Mouse (Mus musculus) forebrain, embryonic 15.5 days (tissue): Measurements from ENCODE around the gene Hoxa6. TPM values are rescaled to one million over a fixed set of nuclear protein-coding genes. Genes with fewer than 3 reads are reported as not detected.
A peak's percentile ranks its signal among the peaks of the same experiment; 100 is the strongest.

ENCODE experiments used
- ATAC-seq: fragments of 200-750 bp; cut with Nextera tagmentation; replicated peaks from 2 replicates; pipeline ENCODE4 v1.8.0; 2017; ENCODE audit warnings: mild to moderate bottlenecking, moderate TSS enrichment, moderate library complexity
- H3K27ac ChIP-seq: fragments of 300-500 bp; sonication (generic); replicated peaks from 2 replicates; pipeline ENCODE4 v1.5.1; 2015; ENCODE audit warnings: mild to moderate bottlenecking, inconsistent platforms
- H3K27me3 ChIP-seq: fragments of 300-500 bp; sonication (generic); 2 replicates; pipeline ENCODE4 v1.6.1; 2015; ENCODE audit warnings: inconsistent platforms
- H3K36me3 ChIP-seq: fragments of 300-500 bp; sonication (generic); 2 replicates; pipeline ENCODE4 v1.6.1; 2015; ENCODE audit warnings: mild to moderate bottlenecking, inconsistent platforms
- H3K4me1 ChIP-seq: fragments of 300-500 bp; sonication (generic); 2 replicates; pipeline ENCODE4 v1.6.1; 2015; ENCODE audit warnings: inconsistent platforms
- H3K4me2 ChIP-seq: fragments of 300-500 bp; sonication (generic); replicated peaks from 2 replicates; pipeline ENCODE4 v1.6.1; 2015; ENCODE audit warnings: mild to moderate bottlenecking, inconsistent platforms
- H3K4me3 ChIP-seq: fragments of 300-500 bp; sonication (generic); 2 replicates; pipeline ENCODE4 v1.5.1; 2015; ENCODE audit warnings: mild to moderate bottlenecking, inconsistent platforms
- H3K9ac ChIP-seq: fragments of 300-500 bp; sonication (generic); replicated peaks from 2 replicates; pipeline ENCODE4 v1.6.1; 2015; ENCODE audit warnings: mild to moderate bottlenecking, inconsistent platforms
- H3K9me3 ChIP-seq: fragments of 300-500 bp; sonication (generic); 2 replicates; pipeline ENCODE4 v1.6.1; 2016; ENCODE audit warnings: inconsistent platforms
- WGBS: fragments of 180-500 bp; shearing (Covaris S2); methylation state at CpG from one replicate; pipeline ENCODE4 v1.1.7; 2015; ENCODE audit warnings: mixed read lengths; 5-methylcytosine and 5-hydroxymethylcytosine counted together
- polyA plus RNA-seq: library from polyadenylated mRNA; unstranded; fragments of >200 nt; fragmentation: Nextera tagmentation; extraction: Ambion mirVana; gene quantifications from 2 replicates; pipeline ENCODE4 v1.2.1, GENCODE M21; 2015

Hoxa6 gene
- polyA plus RNA-seq, 1 experiment from 2014 or later, result not detected

DNA sequence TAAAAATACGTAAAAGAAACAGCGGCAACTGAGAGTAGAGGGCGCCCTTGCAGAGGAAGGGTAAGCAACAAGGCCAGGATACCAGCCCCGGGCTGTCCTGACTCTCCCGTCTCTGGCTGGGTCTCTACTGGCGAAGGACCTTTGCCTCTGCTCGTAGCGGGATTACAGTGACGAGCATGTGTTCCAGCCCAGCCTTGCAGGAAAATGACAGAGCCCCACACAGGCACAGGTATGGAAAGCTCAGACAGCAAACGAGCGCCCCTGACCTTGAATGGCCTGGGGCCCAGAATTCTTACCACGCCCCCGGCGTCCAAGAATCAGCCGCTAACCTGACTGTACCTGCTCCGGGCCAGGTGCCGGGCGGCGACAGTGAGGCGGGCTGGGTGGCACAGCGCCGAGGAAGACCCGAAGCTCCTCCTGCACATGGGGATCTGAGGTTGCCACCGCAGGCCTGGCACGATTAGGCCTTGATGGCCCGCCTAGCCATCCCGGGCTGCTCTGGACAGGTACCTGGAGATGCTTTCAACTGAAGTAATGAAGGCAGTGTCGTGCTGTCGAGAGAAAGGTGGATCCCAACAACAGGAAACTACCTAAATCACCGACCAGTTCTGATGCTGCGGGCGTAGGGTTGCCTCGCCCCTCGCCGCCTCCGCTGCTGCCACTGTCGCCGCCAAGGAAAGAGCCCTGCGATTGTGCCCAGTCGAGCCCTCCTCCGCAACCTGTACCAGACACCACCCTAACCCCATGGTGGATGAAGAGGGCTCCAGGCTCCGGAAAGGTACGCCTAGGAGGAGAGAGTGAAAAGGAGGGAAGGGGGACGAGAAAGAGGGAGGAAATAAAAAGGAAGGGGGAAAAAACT lies 21.3 kb upstream of the Hoxa6 start:
- Histone ChIP-seq H3K27ac (no peak overlapping the region), H3K36me3 (no peaks in the 10 kb centered on the region), H3K9me3 (no peaks in the 10 kb centered on the region), H3K9ac (no peak overlapping the region), H3K4me1 (no peaks in the 10 kb centered on the region), H3K27me3 (peaks cover 96% of the 10 kb centered on the region), H3K4me2 (no peak overlapping the region), H3K4me3 (no peak overlapping the region)
- 2% methylated on average over 44 of the region's 44 CpGs for WGBS
- no peak for ATAC-seq

DNA sequence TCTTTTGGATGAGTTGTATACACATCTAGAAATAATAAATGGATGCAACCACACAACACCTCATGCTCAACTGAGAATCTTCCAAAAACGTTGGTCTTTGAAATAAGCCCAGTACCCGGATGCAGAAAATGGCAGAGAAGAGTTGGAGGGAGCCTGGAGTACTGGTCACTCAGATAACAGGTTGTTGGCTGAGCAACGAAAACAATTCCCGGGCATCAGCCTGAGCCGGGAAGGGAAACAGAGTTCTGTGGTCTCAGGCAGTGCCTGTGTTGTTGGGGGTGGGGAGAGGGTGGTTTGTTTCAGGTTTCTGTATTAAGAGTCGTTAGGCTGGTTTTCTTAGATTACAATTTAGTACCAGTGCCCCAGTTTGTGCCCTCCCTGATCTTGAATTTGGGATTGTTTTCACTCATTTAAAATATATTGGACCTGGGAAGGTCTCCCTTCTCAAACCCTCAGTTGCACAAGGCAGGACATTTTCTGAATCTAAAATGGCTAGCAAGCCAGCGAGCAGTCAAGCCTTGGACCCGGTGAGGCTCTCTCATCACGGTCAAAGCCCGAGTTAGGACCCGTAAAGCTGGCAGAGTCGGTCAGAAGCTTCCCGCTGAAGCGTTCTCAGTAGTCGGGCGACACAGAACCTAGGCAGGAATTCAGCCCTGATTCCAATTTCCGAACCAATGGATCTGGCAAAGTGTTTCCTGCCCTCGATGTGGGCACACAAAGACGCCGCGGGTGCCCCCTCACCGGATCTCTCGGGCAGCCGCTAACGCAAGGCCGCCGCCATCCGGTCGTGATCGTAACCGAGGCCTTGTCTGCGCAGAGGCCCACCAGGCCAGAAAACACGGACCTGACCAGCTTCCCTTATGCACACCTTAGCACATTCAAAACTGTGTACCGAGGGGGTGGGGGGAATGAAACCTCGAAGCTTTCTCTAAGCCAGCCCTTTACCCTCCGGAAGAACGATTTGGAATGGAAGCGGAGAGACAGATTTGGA lies 20.2 kb upstream of the Hoxa6 start:
- H3K36me3 ChIP-seq, result no peaks in the 10 kb centered on the region
- H3K27ac ChIP-seq, result no peak overlapping the region
- peaks cover 96% of the 10 kb centered on the region for H3K27me3 ChIP-seq
- no peak overlapping the region for H3K4me3 ChIP-seq
- H3K9me3 ChIP-seq, result no peaks in the 10 kb centered on the region
- ATAC-seq, result no peak
- H3K4me2 ChIP-seq, result no peak overlapping the region
- no peaks in the 10 kb centered on the region for H3K4me1 ChIP-seq
- WGBS, result under 1% methylated on average over 38 of the region's 38 CpGs
- H3K9ac ChIP-seq, result no peak overlapping the region

GRCm38 (mm10) chr6:52227470-52228222 lies 19.1 kb upstream of the Hoxa6 start:
- 3% methylated on average over 11 of the region's 11 CpGs for WGBS
- no peaks in the 10 kb centered on the region for H3K36me3 ChIP-seq
- H3K4me1 ChIP-seq, result no peaks in the 10 kb centered on the region
- no peaks in the 10 kb centered on the region for H3K9me3 ChIP-seq
- no peak overlapping the region for H3K4me2 ChIP-seq
- no peak for ATAC-seq
- no peak overlapping the region for H3K9ac ChIP-seq
- peaks cover 96% of the 10 kb centered on the region for H3K27me3 ChIP-seq
- no peak overlapping the region for H3K27ac ChIP-seq
- H3K4me3 ChIP-seq, result no peak overlapping the region

DNA sequence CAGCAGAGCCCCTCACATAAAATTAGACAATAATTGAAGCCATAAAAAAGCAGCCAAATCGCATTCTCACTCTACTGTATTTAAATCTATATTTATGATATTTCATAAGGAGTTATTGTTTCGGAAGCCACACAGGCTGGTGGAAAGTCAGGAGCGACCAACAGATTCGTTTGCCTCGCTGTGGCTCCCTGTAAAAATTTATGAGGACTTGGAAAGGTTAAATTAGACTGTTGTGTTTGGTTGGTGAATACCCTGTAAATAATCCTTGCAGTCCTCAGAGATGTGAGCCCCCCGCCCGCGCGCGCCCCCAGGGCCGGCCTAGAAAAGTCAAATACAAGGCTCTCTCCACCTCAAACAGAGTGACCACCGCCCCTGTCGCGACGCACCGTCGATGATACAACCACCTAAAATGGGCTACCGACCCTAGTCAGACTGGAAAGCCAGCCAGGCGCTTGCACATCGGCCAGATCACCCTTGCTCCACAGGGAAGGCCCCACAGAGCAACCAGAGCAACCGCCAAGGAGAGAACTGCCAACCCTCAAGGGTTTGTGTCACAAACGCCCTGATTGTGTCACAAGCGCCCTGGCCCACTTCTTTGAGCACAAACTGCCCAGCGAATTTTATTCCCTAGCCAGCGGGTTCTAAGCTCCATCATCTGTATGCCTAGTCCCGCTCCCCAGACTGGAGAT lies 18.2 kb upstream of the Hoxa6 start:
- no peaks in the 10 kb centered on the region for H3K36me3 ChIP-seq
- WGBS, result 3% methylated on average over 26 of the region's 26 CpGs
- H3K9me3 ChIP-seq, result no peaks in the 10 kb centered on the region
- H3K4me3 ChIP-seq, result no peak overlapping the region
- H3K27me3 ChIP-seq, result peaks cover 96% of the 10 kb centered on the region
- H3K27ac ChIP-seq, result no peak overlapping the region
- no peak overlapping the region for H3K4me2 ChIP-seq
- no peak for ATAC-seq
- no peak overlapping the region for H3K9ac ChIP-seq
- peaks cover 1% of the 10 kb centered on the region; the same call in 1 of the 2 replicates for H3K4me1 ChIP-seq

- no peak overlapping the region for H3K4me2 ChIP-seq
- H3K27ac ChIP-seq, result no peak overlapping the region
- H3K27me3 ChIP-seq, result peaks cover 98% of the 10 kb centered on the region
- H3K4me3 ChIP-seq, result no peak overlapping the region
- H3K4me1 ChIP-seq, result peaks cover 7% of the 10 kb centered on the region
- no peaks in the 10 kb centered on the region for H3K36me3 ChIP-seq
- 2% methylated on average over 69 of the region's 69 CpGs for WGBS
- no peak for ATAC-seq
- H3K9me3 ChIP-seq, result no peaks in the 10 kb centered on the region
- no peak overlapping the region for H3K9ac ChIP-seq
These were observed 17.4 kb upstream of the Hoxa6 start for GRCm38 (mm10) chr6:52225612-52226568.

GRCm38 (mm10) chr6:52224895-52225611 lies 16.5 kb upstream of the Hoxa6 start:
- Histone ChIP-seq H3K4me1 (peaks cover 7% of the 10 kb centered on the region), H3K36me3 (no peaks in the 10 kb centered on the region), H3K27ac (no peak overlapping the region), H3K9ac (no peak overlapping the region), H3K27me3 (peaks cover 98% of the 10 kb centered on the region), H3K9me3 (no peaks in the 10 kb centered on the region), H3K4me3 (no peak overlapping the region), H3K4me2 (no peak overlapping the region)
- ATAC-seq, result no peak
- 2% methylated on average over 36 of the region's 36 CpGs for WGBS

- Histone ChIP-seq H3K27me3 (peaks cover 98% of the 10 kb centered on the region), H3K9me3 (no peaks in the 10 kb centered on the region), H3K27ac (no peak overlapping the region), H3K4me3 (no peak overlapping the region), H3K4me2 (no peak overlapping the region), H3K9ac (no peak overlapping the region), H3K4me1 (peaks cover 7% of the 10 kb centered on the region), H3K36me3 (no peaks in the 10 kb centered on the region)
- 1% methylated on average over 24 of the region's 24 CpGs for WGBS
- no peak for ATAC-seq
These were observed 15.6 kb upstream of the Hoxa6 start for GRCm38 (mm10) chr6:52223939-52224760.

DNA sequence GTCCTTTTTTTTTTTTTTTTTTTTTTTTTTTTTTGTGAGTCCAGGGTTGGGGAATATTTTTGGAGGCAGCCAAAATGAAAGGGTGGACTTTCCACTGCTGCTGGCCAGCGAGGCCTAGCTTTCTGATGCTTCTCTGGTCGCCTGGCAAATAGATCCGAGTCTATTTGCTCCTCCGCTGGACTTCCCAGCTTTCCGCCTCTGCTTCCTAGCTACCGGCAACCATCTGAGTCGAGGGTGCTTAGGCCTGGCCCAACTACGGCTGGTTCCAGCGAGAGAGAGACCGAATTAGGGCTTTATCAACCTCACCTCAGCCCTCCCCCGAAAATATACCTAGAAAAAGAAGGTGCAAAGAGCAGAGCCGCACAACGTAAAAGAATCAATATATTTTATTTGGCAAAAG lies 14.2 kb upstream of the Hoxa6 start:
- H3K36me3 ChIP-seq, result no peaks in the 10 kb centered on the region
- H3K9me3 ChIP-seq, result no peaks in the 10 kb centered on the region
- H3K27me3 ChIP-seq, result peaks cover 100% of the 10 kb centered on the region
- H3K4me3 ChIP-seq, result no peak overlapping the region
- H3K4me1 ChIP-seq, result peaks cover 7% of the 10 kb centered on the region
- H3K9ac ChIP-seq, result no peak overlapping the region
- H3K27ac ChIP-seq, result no peak overlapping the region
- no peak overlapping the region for H3K4me2 ChIP-seq
- WGBS, result 12% methylated on average over 13 of the region's 13 CpGs
- ATAC-seq, result no peak

- H3K27me3 ChIP-seq, result peaks cover 100% of the 10 kb centered on the region
- H3K4me3 ChIP-seq, result peak overlapping the region; percentile 46
- H3K9ac ChIP-seq, result no peak overlapping the region
- ATAC-seq, result no peak; the same call in 1 of the 2 replicates
- no peaks in the 10 kb centered on the region for H3K36me3 ChIP-seq
- WGBS, result 6% methylated on average over 21 of the region's 21 CpGs
- no peaks in the 10 kb centered on the region for H3K9me3 ChIP-seq
- H3K4me1 ChIP-seq, result peaks cover 12% of the 10 kb centered on the region
- peak overlapping the region; percentile 78 for H3K4me2 ChIP-seq
- no peak overlapping the region for H3K27ac ChIP-seq
These were observed 13.6 kb upstream of the Hoxa6 start for GRCm38 (mm10) chr6:52221993-52222685.
